Mouse (Mus musculus): ENCODE results near the gene Sumo2. TPM values are rescaled to one million over a fixed set of nuclear protein-coding genes. Genes with fewer than 3 reads are reported as not detected.
"Not testable (repeated sequence)": the region's sequence is repeated elsewhere in the genome, so short reads cannot be mapped to it uniquely, and the experiment has no call there.

The Sumo2 gene
- polyA plus RNA-seq, 1 experiment from 2014 or later: 539 TPM

DNA sequence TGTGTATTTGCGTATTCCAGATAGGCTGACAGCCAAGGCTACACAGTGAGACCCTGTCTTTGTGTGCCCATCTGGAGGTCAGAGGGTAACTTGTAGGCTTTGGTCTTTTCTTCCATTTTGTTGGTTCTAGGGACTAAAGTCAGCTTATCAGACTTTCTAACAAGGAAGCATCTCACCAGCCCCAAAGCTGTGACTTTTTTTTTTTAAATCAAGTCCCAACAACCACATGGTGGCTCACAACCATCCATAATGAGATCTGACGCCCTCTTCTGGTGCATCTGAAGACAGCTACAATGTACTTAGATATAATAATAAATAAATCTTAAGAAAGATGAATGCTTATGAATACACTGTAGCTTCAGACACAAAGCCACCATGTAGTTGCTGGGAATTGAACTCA is 2.0 kb upstream of the Sumo2 start:
- TF ChIP-seq EP300 (optimal IDR thresholded peaks at IDR 0.05) (no peak), CTCF (IDR thresholded peaks at IDR 0.05; ENCODE audit: low read depth) (peak; percentile 46)
- Histone ChIP-seq H3K4me3 (ENCODE audit: low read depth, low read length) (no peak overlapping the region), H3K27ac (replicated peaks) (no peak overlapping the region), H3K4me2 (replicated peaks; ENCODE audit: low read depth) (no peak overlapping the region), H3K9ac (ENCODE audit: low read length) (no peak overlapping the region), H3K4me1 (replicated peaks; ENCODE audit: control insufficient read depth, insufficient read depth) (no peaks in the 10 kb centered on the region), H3K9me3 (ENCODE audit: control insufficient read depth, low read length) (no peaks in the 10 kb centered on the region), H3K36me3 (ENCODE audit: control insufficient read depth, insufficient read depth, low read length) (0 out of 2 replicates have a peak, but pooled peaks cover under 1% of the 10 kb centered on the region), H3K27me3 (ENCODE audit: control insufficient read depth, insufficient read depth, low read length) (no peaks in the 10 kb centered on the region)
- DNase-seq (ENCODE audit: low spot score): no peak
- 52% methylated on average over 2 of the region's 2 CpGs for WGBS
- ATAC-seq (ENCODE audit: low FRiP score, low TSS enrichment): no peak

DNA sequence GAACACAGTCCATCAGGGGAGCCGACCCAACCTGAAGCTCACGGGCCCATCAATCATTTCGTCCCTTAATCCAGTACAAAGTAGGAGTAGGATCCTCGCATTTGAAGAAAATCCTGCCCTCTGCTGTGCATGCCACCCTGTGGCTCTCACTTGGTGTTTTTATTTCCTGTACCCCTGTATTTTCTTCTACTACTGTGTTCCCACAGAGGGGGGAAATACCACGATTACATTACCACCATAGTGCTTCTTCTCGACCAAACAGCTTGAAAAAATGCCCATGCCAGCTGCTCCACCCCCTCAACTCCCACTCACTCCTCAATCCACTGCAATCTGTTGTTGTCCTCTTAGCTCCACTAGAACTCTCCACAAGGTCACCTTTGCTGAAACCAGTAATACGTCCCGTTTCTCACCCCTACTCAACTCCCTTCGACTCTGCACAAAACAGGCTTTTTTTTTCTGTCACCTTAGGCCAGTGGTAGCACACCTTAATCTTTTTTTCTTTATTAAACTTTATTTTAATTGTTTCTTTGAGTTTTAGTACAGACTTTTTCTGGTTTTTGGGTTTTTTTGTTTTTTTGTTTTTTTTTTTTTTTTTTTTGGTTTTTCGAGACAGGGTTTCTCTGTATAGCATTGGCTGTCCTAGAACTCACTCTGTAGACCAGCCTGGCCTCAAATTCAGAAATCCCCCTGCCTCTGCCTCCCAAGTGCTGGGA is 936 bp upstream of the Sumo2 start:
- Histone ChIP-seq H3K36me3 (ENCODE audit: control insufficient read depth, insufficient read depth, low read length) (0 out of 2 replicates have a peak, but pooled peaks cover 9% of the 10 kb centered on the region), H3K4me3 (ENCODE audit: low read depth, low read length) (peak overlapping the region; percentile 87; the same call in 1 of the 2 replicates), H3K4me1 (replicated peaks; ENCODE audit: control insufficient read depth, insufficient read depth) (no peaks in the 10 kb centered on the region), H3K4me2 (replicated peaks; ENCODE audit: low read depth) (peak overlapping the region; percentile 47; the same call in 1 of the 2 replicates), H3K27me3 (ENCODE audit: control insufficient read depth, insufficient read depth, low read length) (no peaks in the 10 kb centered on the region), H3K9ac (ENCODE audit: low read length) (no peak overlapping the region), H3K9me3 (ENCODE audit: control insufficient read depth, low read length) (no peaks in the 10 kb centered on the region), H3K27ac (replicated peaks) (peak overlapping the region; percentile 100)
- 81% methylated on average over 10 of the region's 10 CpGs for WGBS
- peak; percentile 30; the same call in 1 of the 2 replicates for TF ChIP-seq CTCF (IDR thresholded peaks at IDR 0.05; ENCODE audit: low read depth)
- TF ChIP-seq EP300 (optimal IDR thresholded peaks at IDR 0.05): no peak
- DNase-seq (ENCODE audit: low spot score) (no peak), ATAC-seq (ENCODE audit: low FRiP score, low TSS enrichment) (no peak)

DNA sequence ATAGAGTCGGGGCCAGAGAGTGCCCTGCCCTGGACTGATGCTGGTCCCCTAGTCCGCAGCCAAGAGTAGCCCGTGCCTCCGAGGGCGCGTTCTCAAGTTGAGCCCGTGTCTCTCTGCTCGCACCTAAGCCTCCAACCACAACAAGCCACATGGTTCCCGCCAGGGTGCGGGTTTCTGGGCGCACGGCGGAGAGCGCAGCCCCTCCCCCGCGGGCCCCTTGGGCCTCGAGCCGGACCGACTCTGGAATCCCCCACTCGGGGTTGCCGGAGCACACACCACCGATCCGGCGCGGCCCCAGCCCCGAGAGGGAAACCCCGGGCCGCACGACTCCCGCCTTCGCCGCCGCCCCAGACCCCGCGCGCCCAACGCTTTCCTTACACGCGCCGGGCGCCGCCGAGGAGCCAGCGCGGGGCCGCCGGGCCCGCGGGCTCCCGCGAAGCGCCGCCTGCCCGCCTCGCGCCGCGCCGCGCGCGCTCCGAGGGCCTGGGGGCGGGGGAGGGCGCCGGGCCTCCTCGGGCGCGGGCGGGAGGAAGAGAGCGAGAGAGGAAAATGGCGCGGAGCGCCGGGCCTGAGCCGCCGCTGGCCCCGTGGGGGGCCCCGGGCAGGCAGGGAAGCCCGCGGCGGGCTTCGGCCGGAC is 557 bp downstream of the Sumo2 start:
- Histone ChIP-seq H3K4me2 (replicated peaks; ENCODE audit: low read depth) (peak overlapping the region; percentile 81), H3K27me3 (ENCODE audit: control insufficient read depth, insufficient read depth, low read length) (no peaks in the 10 kb centered on the region), H3K36me3 (ENCODE audit: control insufficient read depth, insufficient read depth, low read length) (0 out of 2 replicates have a peak, but pooled peaks cover 9% of the 10 kb centered on the region), H3K4me3 (ENCODE audit: low read depth, low read length) (peak overlapping the region; percentile 87), H3K4me1 (replicated peaks; ENCODE audit: control insufficient read depth, insufficient read depth) (no peaks in the 10 kb centered on the region), H3K9me3 (ENCODE audit: control insufficient read depth, low read length) (no peaks in the 10 kb centered on the region), H3K27ac (replicated peaks) (peak overlapping the region; percentile 100), H3K9ac (ENCODE audit: low read length) (peak overlapping the region; percentile 95)
- peak; percentile 76 for DNase-seq (ENCODE audit: low spot score)
- peak; percentile 84 for ATAC-seq (ENCODE audit: low FRiP score, low TSS enrichment)
- WGBS: 0% methylated on average over 41 of the region's 84 CpGs
- TF ChIP-seq CTCF (IDR thresholded peaks at IDR 0.05; ENCODE audit: low read depth) (no peak), EP300 (optimal IDR thresholded peaks at IDR 0.05) (no peak)

DNA sequence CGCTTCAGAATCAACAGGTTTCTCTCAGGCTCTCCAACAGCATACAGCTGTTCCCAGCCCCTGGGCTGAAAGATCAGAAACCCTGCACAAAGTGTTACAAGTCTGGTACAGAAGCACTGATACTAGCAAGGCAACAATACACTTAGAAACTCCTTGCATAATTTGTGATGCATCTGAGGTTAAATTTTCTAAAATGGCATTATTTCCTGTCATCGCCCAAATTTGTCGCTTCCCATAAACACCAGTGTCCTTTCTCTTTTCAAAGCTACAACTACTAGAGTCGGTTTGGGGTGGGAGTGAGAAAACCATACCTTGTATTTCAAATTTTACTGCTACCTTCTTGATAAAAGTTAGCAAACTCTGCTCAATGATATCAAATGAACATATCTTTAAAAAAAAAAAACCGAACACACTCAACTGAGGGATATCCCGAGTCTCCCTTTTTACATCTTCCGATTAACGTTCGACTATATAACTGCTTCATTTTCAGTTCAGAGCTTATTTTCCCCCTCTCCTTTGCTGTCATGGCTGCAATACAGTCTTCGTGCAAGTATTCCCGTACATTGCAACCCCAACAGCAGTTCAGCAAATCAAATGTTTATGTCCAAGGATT is 1.2 kb downstream of the Sumo2 start:
- Histone ChIP-seq H3K27ac (replicated peaks) (peak overlapping the region; percentile 100), H3K9ac (ENCODE audit: low read length) (peak overlapping the region; percentile 95), H3K4me2 (replicated peaks; ENCODE audit: low read depth) (peak overlapping the region; percentile 81), H3K4me1 (replicated peaks; ENCODE audit: control insufficient read depth, insufficient read depth) (no peaks in the 10 kb centered on the region), H3K36me3 (ENCODE audit: control insufficient read depth, insufficient read depth, low read length) (0 out of 2 replicates have a peak, but pooled peaks cover 9% of the 10 kb centered on the region), H3K27me3 (ENCODE audit: control insufficient read depth, insufficient read depth, low read length) (no peaks in the 10 kb centered on the region), H3K4me3 (ENCODE audit: low read depth, low read length) (peak overlapping the region; percentile 87), H3K9me3 (ENCODE audit: control insufficient read depth, low read length) (no peaks in the 10 kb centered on the region)
- ATAC-seq (ENCODE audit: low FRiP score, low TSS enrichment) (no peak), DNase-seq (ENCODE audit: low spot score) (no peak)
- TF ChIP-seq CTCF (IDR thresholded peaks at IDR 0.05; ENCODE audit: low read depth) (no peak), EP300 (optimal IDR thresholded peaks at IDR 0.05) (no peak)
- 2% methylated on average over 11 of the region's 11 CpGs for WGBS

DNA sequence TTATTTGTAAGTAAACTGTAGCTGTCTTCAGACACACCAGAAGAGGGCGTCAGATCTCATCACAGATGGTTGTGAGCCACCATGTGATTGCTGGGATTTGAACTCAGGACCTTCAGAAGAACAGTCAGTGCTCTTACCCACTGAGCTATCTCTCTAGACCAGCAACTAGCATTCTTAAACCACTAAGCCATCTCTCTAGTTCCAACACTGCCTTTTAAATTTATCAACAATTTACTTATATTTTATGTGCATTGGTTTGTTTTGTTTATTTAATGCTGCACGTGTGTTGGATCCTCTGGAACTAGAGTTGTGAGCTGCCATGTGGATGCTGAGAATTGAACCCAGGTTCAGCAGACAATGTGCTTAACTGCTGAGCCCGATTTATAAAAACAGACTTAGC is 9.6 kb downstream of the Sumo2 start:
- not testable (repeated sequence) for H3K9me3 ChIP-seq (ENCODE audit: control insufficient read depth, low read length); H3K27me3 ChIP-seq (ENCODE audit: control insufficient read depth, insufficient read depth, low read length); H3K9ac ChIP-seq (ENCODE audit: low read length); H3K4me1 ChIP-seq (replicated peaks; ENCODE audit: control insufficient read depth, insufficient read depth); ATAC-seq (ENCODE audit: low FRiP score, low TSS enrichment); H3K27ac ChIP-seq (replicated peaks); DNase-seq (ENCODE audit: low spot score); H3K4me2 ChIP-seq (replicated peaks; ENCODE audit: low read depth); H3K4me3 ChIP-seq (ENCODE audit: low read depth, low read length)
- peaks cover 20% of the 10 kb centered on the region for H3K36me3 ChIP-seq (ENCODE audit: control insufficient read depth, insufficient read depth, low read length)
- WGBS: 59% methylated on average over 3 of the region's 3 CpGs
